Mouse (Mus musculus) hindbrain, embryonic 14.5 days (tissue): ENCODE data around the gene Pank4. TPM values are rescaled to one million over a fixed set of nuclear protein-coding genes. Genes with fewer than 3 reads are reported as not detected.

Source experiments
- ATAC-seq: fragments of 200-750 bp; cut with Nextera tagmentation; 2 replicates; pipeline ENCODE4 v1.8.0; 2017; ENCODE audit warnings: moderate number of reproducible peaks, mild to moderate bottlenecking, moderate TSS enrichment, moderate library complexity; ENCODE audit not compliant: low FRiP score
- DNase-seq: peaks from one replicate; pipeline ENCODE4 v3.0.0-alpha.2; 2015; ENCODE audit warnings: low spot score
- H3K27ac ChIP-seq: fragments of 300-500 bp; sonication (generic); 2 replicates; pipeline ENCODE4 v1.5.1; 2014; ENCODE audit warnings: mild to moderate bottlenecking, moderate library complexity
- H3K27me3 ChIP-seq: fragments of 300-500 bp; sonication (generic); 2 replicates; pipeline ENCODE4 v1.6.1; 2014; ENCODE audit warnings: mild to moderate bottlenecking, low read length, mixed read lengths; ENCODE audit not compliant: control insufficient read depth, insufficient read depth
- H3K36me3 ChIP-seq: fragments of 300-500 bp; sonication (generic); replicated peaks from 2 replicates; pipeline ENCODE4 v1.6.1; 2014; ENCODE audit not compliant: control insufficient read depth, insufficient read depth
- H3K4me1 ChIP-seq: fragments of 300-500 bp; sonication (generic); replicated peaks from 2 replicates; pipeline ENCODE4 v1.6.1; 2014; ENCODE audit warnings: antibody characterized with exemption, low read length, mixed read lengths; ENCODE audit not compliant: control insufficient read depth, insufficient read depth
- H3K4me2 ChIP-seq: fragments of 300-500 bp; sonication (generic); replicated peaks from 2 replicates; pipeline ENCODE4 v1.6.1; 2014; ENCODE audit warnings: mild to moderate bottlenecking, moderate library complexity
- H3K4me3 ChIP-seq: fragments of 300-500 bp; sonication (generic); replicated peaks from 2 replicates; pipeline ENCODE4 v1.5.1; 2014; ENCODE audit warnings: mild to moderate bottlenecking, low read length
- H3K9ac ChIP-seq: fragments of 300-500 bp; sonication (generic); 2 replicates; pipeline ENCODE4 v1.6.1; 2014
- H3K9me3 ChIP-seq: fragments of 300-500 bp; sonication (generic); 2 replicates; pipeline ENCODE4 v1.6.1; 2016; ENCODE audit warnings: low read length; ENCODE audit not compliant: control insufficient read depth
- WGBS: fragments of 180-500 bp; shearing (Covaris S2); extraction: QIAGEN DNeasy Blood & Tissue Kit; methylation state at CpG from one replicate; pipeline ENCODE4 v1.1.7; 2014; 5-methylcytosine and 5-hydroxymethylcytosine counted together
- polyA plus RNA-seq: library from polyadenylated mRNA; unstranded; fragments of >200 nt; fragmentation: Nextera tagmentation; extraction: Ambion mirVana; gene quantifications from 2 replicates; pipeline ENCODE4 v1.2.1, GENCODE M21; 2014

The Pank4 gene
- polyA plus RNA-seq, 1 experiment from 2014 or later, result 34.1 TPM

DNA sequence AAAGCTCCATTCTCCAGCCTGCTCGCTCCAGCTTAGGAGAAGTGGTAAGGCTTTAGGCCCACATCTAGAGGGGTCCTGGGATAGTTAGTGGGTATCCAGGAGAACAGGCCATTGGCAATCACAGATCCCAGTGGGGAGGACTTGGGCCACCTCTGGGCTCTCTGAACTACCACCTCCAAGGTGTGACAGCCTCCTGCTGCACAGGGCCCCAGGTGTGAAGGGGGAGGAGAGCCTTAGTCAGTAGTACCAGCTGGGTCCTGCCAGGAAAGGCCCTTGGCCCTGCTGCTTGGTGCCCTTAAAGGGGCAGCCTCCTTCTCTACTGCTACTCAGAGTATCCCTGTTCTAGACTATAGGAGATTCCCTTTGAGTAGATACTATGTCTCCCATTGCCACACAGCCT is 56.2 kb downstream of the Pank4 start:
- ATAC-seq, result no peak
- Histone ChIP-seq H3K9me3 (no peaks in the 10 kb centered on the region), H3K4me2 (no peak overlapping the region), H3K9ac (no peak overlapping the region), H3K4me3 (no peak overlapping the region), H3K27me3 (no peaks in the 10 kb centered on the region), H3K27ac (no peak overlapping the region), H3K36me3 (no peaks in the 10 kb centered on the region), H3K4me1 (peaks cover 51% of the 10 kb centered on the region)
- DNase-seq, result no peak
- WGBS, result 67% methylated on average over 1 of the region's 1 CpGs

- no peaks in the 10 kb centered on the region for H3K36me3 ChIP-seq
- ATAC-seq (no peak), DNase-seq (no peak)
- H3K4me2 ChIP-seq, result no peak overlapping the region
- H3K9ac ChIP-seq, result no peak overlapping the region
- no peaks in the 10 kb centered on the region for H3K9me3 ChIP-seq
- H3K27me3 ChIP-seq, result no peaks in the 10 kb centered on the region
- no peak overlapping the region for H3K27ac ChIP-seq
- peaks cover 53% of the 10 kb centered on the region for H3K4me1 ChIP-seq
- 35% methylated on average over 9 of the region's 9 CpGs for WGBS
- no peak overlapping the region for H3K4me3 ChIP-seq
Measured at GRCm38 (mm10) chr4:155020813-155021212, 56.9 kb downstream of the Pank4 start.

DNA sequence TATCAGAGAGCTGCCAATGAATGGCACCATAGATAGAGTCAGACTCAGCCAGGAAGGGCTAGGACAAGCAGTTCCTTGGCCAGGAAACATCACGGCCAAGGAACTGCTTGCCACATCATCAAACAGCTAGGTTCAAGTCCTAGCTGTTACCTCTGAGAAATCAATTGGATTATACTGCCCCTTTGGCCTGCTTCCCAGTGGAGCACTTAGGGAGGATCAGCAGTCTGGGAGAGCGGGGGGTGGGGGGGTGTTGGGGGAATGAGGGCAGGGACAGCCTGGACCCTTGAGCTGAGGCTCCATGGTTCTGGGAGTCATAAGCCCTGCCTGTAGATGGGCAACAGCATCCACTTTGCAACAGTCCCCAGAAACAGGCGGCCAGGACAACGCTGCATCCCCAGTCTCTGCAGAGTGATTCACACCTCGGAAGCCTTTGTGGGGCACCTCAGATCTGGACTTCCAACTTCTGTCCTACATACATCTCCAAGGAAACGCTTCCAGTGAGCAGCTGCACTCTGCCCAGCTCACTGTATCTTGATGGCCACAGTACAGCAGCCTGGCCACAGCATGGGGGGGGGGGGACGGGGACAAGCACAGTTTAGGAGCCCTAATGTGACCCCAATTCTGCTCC is 58.4 kb downstream of the Pank4 start:
- Histone ChIP-seq H3K27me3 (no peaks in the 10 kb centered on the region), H3K4me1 (peaks cover 53% of the 10 kb centered on the region), H3K27ac (no peak overlapping the region), H3K9ac (no peak overlapping the region), H3K4me3 (no peak overlapping the region), H3K9me3 (no peaks in the 10 kb centered on the region), H3K36me3 (no peaks in the 10 kb centered on the region), H3K4me2 (no peak overlapping the region)
- WGBS, result 75% methylated on average over 7 of the region's 7 CpGs
- DNase-seq (no peak), ATAC-seq (no peak)

DNA sequence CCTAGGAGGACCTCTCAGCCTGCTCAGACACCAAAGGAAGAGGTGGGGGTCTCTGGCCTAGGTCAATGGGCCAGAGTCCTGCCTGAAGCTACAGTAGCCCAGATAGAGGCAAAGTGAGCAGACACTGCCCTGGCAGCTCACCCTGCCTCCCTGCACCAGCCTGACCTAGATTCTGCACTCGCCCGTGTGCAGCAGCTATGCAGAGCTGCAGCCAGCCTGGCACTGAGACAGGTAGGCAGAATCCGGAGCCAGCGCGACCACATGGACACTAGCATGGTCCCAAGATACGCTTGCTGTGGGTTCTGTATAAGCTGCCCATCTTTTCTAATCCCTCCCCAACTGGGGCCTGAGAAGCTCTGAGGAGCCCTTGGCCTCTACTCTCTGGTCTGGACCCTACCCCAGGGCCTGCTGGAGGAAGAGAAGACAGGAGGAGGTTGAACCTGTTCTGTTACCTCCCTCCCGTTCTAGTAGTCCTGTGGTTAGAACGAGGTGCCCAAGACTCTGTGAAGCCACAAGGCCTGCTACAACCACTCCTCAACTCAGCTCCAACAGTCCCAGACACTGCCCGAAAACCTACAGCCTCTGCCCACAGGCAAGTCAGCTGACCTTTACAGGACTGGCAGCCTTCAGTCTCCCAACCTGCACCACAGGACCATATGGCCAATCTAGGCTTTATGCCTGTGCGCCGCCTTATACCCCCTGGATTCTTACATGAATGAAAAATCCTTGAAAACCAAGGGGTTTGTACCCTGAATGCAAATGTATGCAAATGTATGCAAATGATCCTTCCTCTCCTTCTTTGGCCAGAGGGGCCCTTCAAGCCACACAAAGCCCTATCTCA is 60.5 kb downstream of the Pank4 start:
- 68% methylated on average over 11 of the region's 11 CpGs for WGBS
- ATAC-seq, result 0 out of 2 replicates have a peak, but pooled peaks have one; percentile 43
- no peak for DNase-seq
- H3K4me3 ChIP-seq, result no peak overlapping the region
- H3K9ac ChIP-seq, result 0 out of 2 replicates have a peak overlapping the region, but pooled peaks have one; percentile 1
- H3K36me3 ChIP-seq, result no peaks in the 10 kb centered on the region
- H3K9me3 ChIP-seq, result no peaks in the 10 kb centered on the region
- H3K27ac ChIP-seq, result peak overlapping the region; percentile 14; the same call in 1 of the 2 replicates
- H3K4me1 ChIP-seq, result peaks cover 39% of the 10 kb centered on the region
- H3K27me3 ChIP-seq, result no peaks in the 10 kb centered on the region
- H3K4me2 ChIP-seq, result no peak overlapping the region

Other genes starting within 250 kb of the Pank4 start
- 1.7 and 2.4 TPM in 2 replicates for gene Ttc34, start 126.7 kb upstream of the Pank4 start, polyA plus RNA-seq
- 0.23 and 0.65 TPM in 2 replicates for gene Mmel1, start 94.5 kb upstream of the Pank4 start, polyA plus RNA-seq
- 55.9 and 57.1 TPM in 2 replicates for gene Fam213b, start 65.0 kb upstream of the Pank4 start, polyA plus RNA-seq
- gene Tnfrsf14, start 35.6 kb upstream of the Pank4 start, polyA plus RNA-seq, result 0.40 TPM in 1 of 2 replicates, not detected in the other
- 70.0 and 102 TPM in 2 replicates for gene Hes5, start 3.2 kb upstream of the Pank4 start, polyA plus RNA-seq
- gene Plch2, start 92.7 kb downstream of the Pank4 start, polyA plus RNA-seq, result 13.4 and 13.8 TPM in 2 replicates
- 5.4 and 7.0 TPM in 2 replicates for gene Pex10, start 102.9 kb downstream of the Pank4 start, polyA plus RNA-seq
- 145 and 148 TPM in 2 replicates for gene Rer1, start 122.3 kb downstream of the Pank4 start, polyA plus RNA-seq
- gene Morn1, start 122.5 kb downstream of the Pank4 start, polyA plus RNA-seq, result 6.1 and 8.7 TPM in 2 replicates